Mouse (Mus musculus) olfactory bulb, adult 2 months (tissue): ENCODE data around the gene Mrpl19. TPM values are rescaled to one million over a fixed set of nuclear protein-coding genes. Genes with fewer than 3 reads are reported as not detected.

Experiments used
- H3K27ac ChIP-seq: fragments of 200-500 bp; 2 replicates; pipeline ENCODE4 v1.5.1; 2012; ENCODE audit warnings: low read depth, low read length; ENCODE audit not compliant: insufficient read depth
- H3K4me1 ChIP-seq: fragments of 200-500 bp; 2 replicates; pipeline ENCODE4 v1.6.1; 2012; ENCODE audit warnings: low read length; ENCODE audit not compliant: control insufficient read depth, insufficient read depth
- H3K4me3 ChIP-seq: fragments of 200-500 bp; 2 replicates; pipeline ENCODE4 v1.5.1; 2012; ENCODE audit warnings: mild to moderate bottlenecking, low read depth, low read length, moderate library complexity; ENCODE audit not compliant: insufficient read depth
- CTCF ChIP-seq: fragments of 200-500 bp; IDR thresholded peaks from 2 replicates; pipeline ENCODE4 v1.5.1; 2012; ENCODE audit warnings: low read depth, mild to moderate bottlenecking, low read length, moderate library complexity; ENCODE audit not compliant: insufficient read depth
- POLR2A ChIP-seq: fragments of 200-500 bp; IDR thresholded peaks from 2 replicates; pipeline ENCODE4 v1.6.1; 2012; ENCODE audit warnings: mild to moderate bottlenecking, low read depth, low read length, moderate library complexity; ENCODE audit not compliant: insufficient read depth
- WGBS: fragments of 180-500 bp; shearing (Covaris S2); methylation state at CpG from one replicate; pipeline ENCODE4 v1.1.7; 2018; 5-methylcytosine and 5-hydroxymethylcytosine counted together
- polyA plus RNA-seq: library from polyadenylated mRNA; stranded (reverse); fragments of >200 nt; gene quantifications from 2 replicates; pipeline ENCODE4 v1.2.4, GENCODE M21; 2012; ENCODE audit warnings: low replicate concordance; ENCODE audit not compliant: missing spikeins, insufficient read depth, insufficient read length

Gene Mrpl19
- polyA plus RNA-seq, 1 experiment = not detected

GRCm38 (mm10) chr6:81943281-81943680, 22.5 kb downstream of the Mrpl19 start:
- WGBS = 89% methylated on average over 2 of the region's 2 CpGs
- Histone ChIP-seq H3K27ac (no peak overlapping the region), H3K4me3 (no peak overlapping the region), H3K4me1 (peaks cover 3% of the 10 kb centered on the region; the same call in 1 of the 2 replicates)
- TF ChIP-seq POLR2A (no peak), CTCF (no peak)

GRCm38 (mm10) chr6:81941718-81942117, 24.0 kb downstream of the Mrpl19 start:
- WGBS = 93% methylated on average over 5 of the region's 5 CpGs
- no peak overlapping the region for H3K4me3 ChIP-seq
- TF ChIP-seq POLR2A (no peak), CTCF (no peak)

GRCm38 (mm10) chr6:81933281-81933680, 32.5 kb downstream of the Mrpl19 start:
- Histone ChIP-seq H3K4me1 (no peaks in the 10 kb centered on the region), H3K4me3 (no peak overlapping the region), H3K27ac (no peak overlapping the region)
- TF ChIP-seq POLR2A (no peak), CTCF (no peak)
- WGBS = 97% methylated on average over 3 of the region's 3 CpGs

More at GRCm38 (mm10) chr6:81941718-81942117, 24.0 kb downstream of the Mrpl19 start:
- Histone ChIP-seq H3K27ac (no peak overlapping the region), H3K4me1 (peaks cover 1% of the 10 kb centered on the region; the same call in 1 of the 2 replicates)

GRCm38 (mm10) chr6:81929402-81929801, 36.4 kb downstream of the Mrpl19 start:
- Histone ChIP-seq H3K27ac (no peak overlapping the region), H3K4me1 (no peaks in the 10 kb centered on the region), H3K4me3 (no peak overlapping the region)
- no peak for TF ChIP-seq POLR2A
- no peak for TF ChIP-seq CTCF
- 78% methylated on average over 4 of the region's 4 CpGs for WGBS

GRCm38 (mm10) chr6:81924304-81924703, 41.5 kb downstream of the Mrpl19 start:
- 13% methylated on average over 5 of the region's 5 CpGs for WGBS
- H3K4me1 ChIP-seq = no peaks in the 10 kb centered on the region

GRCm38 (mm10) chr6:81923523-81924142, 42.1 kb downstream of the Mrpl19 start, which contains the start of gene Gcfc2:
TSS of gene Gcfc2 (plus strand) at chr6:81923669.
- Histone ChIP-seq H3K4me3 (peak within 1 kb of the TSS; percentile 62), H3K4me1 (no peaks in the 10 kb centered on the region), H3K27ac (no peak within 1 kb of the TSS)
- under 1% methylated on average over 56 of the region's 56 CpGs for WGBS
- TF ChIP-seq CTCF (no peak), POLR2A (peak; percentile 67)

More at GRCm38 (mm10) chr6:81924304-81924703, 41.5 kb downstream of the Mrpl19 start:
- Histone ChIP-seq H3K4me3 (no peak overlapping the region), H3K27ac (no peak overlapping the region)
- TF ChIP-seq POLR2A = no peak
- TF ChIP-seq CTCF = no peak

GRCm38 (mm10) chr6:81912177-81912576, 53.6 kb downstream of the Mrpl19 start:
- no peak for TF ChIP-seq POLR2A
- no peak for TF ChIP-seq CTCF
- no peak overlapping the region for H3K27ac ChIP-seq
- no peak overlapping the region for H3K4me3 ChIP-seq
- 56% methylated on average over 3 of the region's 3 CpGs for WGBS
- no peaks in the 10 kb centered on the region for H3K4me1 ChIP-seq

- TF ChIP-seq CTCF = no peak
- no peak for TF ChIP-seq POLR2A
- WGBS = 87% methylated on average over 4 of the region's 4 CpGs
- Histone ChIP-seq H3K4me3 (no peak overlapping the region), H3K27ac (no peak overlapping the region), H3K4me1 (no peaks in the 10 kb centered on the region)
Measured at GRCm38 (mm10) chr6:81911713-81912112, 54.0 kb downstream of the Mrpl19 start.

- no peaks in the 10 kb centered on the region for H3K4me1 ChIP-seq
- no peak overlapping the region for H3K4me3 ChIP-seq
- WGBS = 92% methylated on average over 5 of the region's 5 CpGs
- no peak overlapping the region for H3K27ac ChIP-seq
- no peak for TF ChIP-seq POLR2A
- TF ChIP-seq CTCF = no peak
Measured at GRCm38 (mm10) chr6:81911244-81911643, 54.5 kb downstream of the Mrpl19 start.

- Histone ChIP-seq H3K4me3 (no peak overlapping the region), H3K4me1 (no peaks in the 10 kb centered on the region), H3K27ac (no peak overlapping the region)
- WGBS = 89% methylated on average over 25 of the region's 25 CpGs
- TF ChIP-seq POLR2A = no peak
- TF ChIP-seq CTCF = no peak
Measured at GRCm38 (mm10) chr6:81910302-81910855, 55.4 kb downstream of the Mrpl19 start.

Other genes starting within 250 kb of the Mrpl19 start
- not detected in 2 replicates for gene Gcfc2, start 42.3 kb downstream of the Mrpl19 start, polyA plus RNA-seq
- not detected in 2 replicates for gene Eva1a, start 75.1 kb upstream of the Mrpl19 start, polyA plus RNA-seq